Mouse (Mus musculus): ENCODE data around the gene Dbnl. TPM values are rescaled to one million over a fixed set of nuclear protein-coding genes. Genes with fewer than 3 reads are reported as not detected.
"Not testable (repeated sequence)": the region's sequence is repeated elsewhere in the genome, so short reads cannot be mapped to it uniquely, and the experiment has no call there.

Dbnl gene
- polyA plus RNA-seq, 1 experiment from 2014 or later = 139 TPM

DNA sequence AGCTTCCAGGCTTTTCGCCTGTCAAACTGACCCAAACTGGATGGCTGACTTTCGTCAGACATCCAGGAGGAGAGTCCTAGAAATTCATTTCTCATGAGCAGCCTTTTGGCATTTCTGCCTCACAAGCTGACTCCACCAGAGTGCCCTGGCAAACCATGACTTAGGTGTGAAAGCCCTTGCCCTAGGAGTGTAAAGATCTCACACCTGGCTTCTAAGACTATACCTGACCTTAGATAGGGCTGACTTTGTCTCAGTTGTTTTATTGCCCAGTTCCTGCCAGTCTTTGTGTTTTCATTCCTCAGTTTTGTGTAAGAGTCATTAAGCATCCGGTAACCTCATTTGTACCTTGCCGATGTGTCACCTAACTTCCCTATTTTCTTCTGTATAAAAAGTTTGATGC is 21.2 kb downstream of the Dbnl start:
- H3K27ac ChIP-seq; H3K9me3 ChIP-seq; ATAC-seq (ENCODE audit: insufficient number of reproducible peaks, insufficient read depth, low FRiP score, low TSS enrichment); H3K36me3 ChIP-seq; H3K27me3 ChIP-seq; H3K4me3 ChIP-seq; H3K4me2 ChIP-seq (replicated peaks); H3K9ac ChIP-seq; H3K4me1 ChIP-seq: not testable (repeated sequence)
- 89% methylated on average over 4 of the region's 4 CpGs for WGBS

DNA sequence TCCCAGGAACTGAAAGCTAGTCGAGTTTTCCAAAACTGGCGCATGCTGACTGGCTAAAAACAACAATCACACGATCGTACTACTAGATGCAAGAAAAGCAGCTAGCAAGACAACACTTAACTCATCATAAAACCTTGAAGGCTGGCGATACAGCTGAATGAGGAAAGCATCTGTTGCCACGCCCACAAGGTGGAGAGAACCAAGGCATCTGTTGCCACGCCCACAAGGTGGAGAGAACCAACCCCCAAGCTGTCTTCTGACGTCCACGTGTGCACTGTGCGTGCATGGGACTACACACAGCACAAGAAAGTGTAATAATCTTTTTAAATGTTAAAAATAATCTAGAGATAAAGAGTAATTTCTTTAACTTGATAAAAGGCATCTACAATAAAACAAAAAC is 25.1 kb downstream of the Dbnl start:
- Histone ChIP-seq H3K9ac (no peak overlapping the region), H3K4me3 (no peak overlapping the region), H3K27ac (no peak overlapping the region), H3K27me3 (no peaks in the 10 kb centered on the region), H3K4me1 (no peaks in the 10 kb centered on the region), H3K4me2 (replicated peaks) (no peak overlapping the region), H3K9me3 (no peaks in the 10 kb centered on the region), H3K36me3 (no peaks in the 10 kb centered on the region)
- ATAC-seq (ENCODE audit: insufficient number of reproducible peaks, insufficient read depth, low FRiP score, low TSS enrichment) = no peak
- WGBS = 81% methylated on average over 10 of the region's 10 CpGs

DNA sequence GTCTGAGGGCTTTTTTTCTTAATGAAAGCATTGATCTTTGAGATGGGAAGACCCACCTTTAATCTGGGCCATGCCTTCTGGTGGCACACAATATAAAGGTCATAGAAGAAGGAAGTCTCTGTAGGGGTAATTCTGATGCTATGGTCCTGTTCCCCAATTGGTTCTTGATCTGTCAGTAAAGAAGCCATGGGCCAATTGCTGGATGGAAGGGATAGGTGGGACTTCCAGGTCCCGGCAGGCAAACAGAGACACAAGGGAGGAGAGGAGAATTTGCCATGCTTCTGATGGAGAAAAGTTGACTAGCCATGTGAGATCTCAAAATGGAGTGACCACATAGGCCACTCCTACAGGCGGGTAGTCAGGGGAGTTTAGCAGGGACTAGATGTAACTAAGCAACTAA is 30.9 kb downstream of the Dbnl start:
- 67% methylated on average over 2 of the region's 2 CpGs for WGBS
- no peaks in the 10 kb centered on the region for H3K36me3 ChIP-seq
- no peak for ATAC-seq (ENCODE audit: insufficient number of reproducible peaks, insufficient read depth, low FRiP score, low TSS enrichment)
- H3K4me2 ChIP-seq (replicated peaks) = no peak overlapping the region
- H3K9ac ChIP-seq = no peak overlapping the region
- no peak overlapping the region for H3K27ac ChIP-seq
- H3K9me3 ChIP-seq = no peaks in the 10 kb centered on the region
- H3K27me3 ChIP-seq = no peaks in the 10 kb centered on the region
- no peak overlapping the region for H3K4me3 ChIP-seq
- no peaks in the 10 kb centered on the region for H3K4me1 ChIP-seq

DNA sequence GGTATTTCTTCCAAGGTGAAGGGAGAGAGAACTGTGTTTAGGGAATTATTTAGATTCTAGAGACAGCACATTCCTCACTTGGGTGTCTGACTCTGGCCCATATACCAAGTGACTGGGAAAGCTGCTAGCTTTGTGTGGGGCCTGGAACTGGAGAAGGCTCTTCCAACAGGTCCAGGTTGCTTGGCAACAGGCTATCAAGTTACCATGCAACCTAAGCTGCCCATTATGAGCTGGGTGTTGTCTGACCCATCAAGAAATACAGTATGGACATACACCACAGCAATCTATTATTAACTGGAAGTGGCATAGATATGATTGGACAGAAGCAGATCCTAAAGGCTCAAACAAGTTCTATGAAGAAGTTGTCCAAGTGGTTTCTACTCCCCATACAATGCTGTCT is 37.1 kb downstream of the Dbnl start:
- no peak overlapping the region for H3K9ac ChIP-seq
- H3K27ac ChIP-seq = no peak overlapping the region
- H3K4me3 ChIP-seq = no peak overlapping the region
- no peak overlapping the region for H3K4me2 ChIP-seq (replicated peaks)
- no peaks in the 10 kb centered on the region for H3K27me3 ChIP-seq
- no peaks in the 10 kb centered on the region for H3K9me3 ChIP-seq
- ATAC-seq (ENCODE audit: insufficient number of reproducible peaks, insufficient read depth, low FRiP score, low TSS enrichment) = no peak
- no peaks in the 10 kb centered on the region for H3K4me1 ChIP-seq
- H3K36me3 ChIP-seq = peaks cover 24% of the 10 kb centered on the region

- Histone ChIP-seq H3K4me3 (no peak overlapping the region), H3K4me1 (no peaks in the 10 kb centered on the region), H3K27ac (no peak overlapping the region), H3K27me3 (no peaks in the 10 kb centered on the region), H3K4me2 (replicated peaks) (no peak overlapping the region), H3K9me3 (no peaks in the 10 kb centered on the region), H3K36me3 (peaks cover 37% of the 10 kb centered on the region), H3K9ac (no peak overlapping the region)
- no peak for ATAC-seq (ENCODE audit: insufficient number of reproducible peaks, insufficient read depth, low FRiP score, low TSS enrichment)
- WGBS = 85% methylated on average over 5 of the region's 5 CpGs
Measured at GRCm38 (mm10) chr11:5827931-5828330, 39.6 kb downstream of the Dbnl start.

DNA sequence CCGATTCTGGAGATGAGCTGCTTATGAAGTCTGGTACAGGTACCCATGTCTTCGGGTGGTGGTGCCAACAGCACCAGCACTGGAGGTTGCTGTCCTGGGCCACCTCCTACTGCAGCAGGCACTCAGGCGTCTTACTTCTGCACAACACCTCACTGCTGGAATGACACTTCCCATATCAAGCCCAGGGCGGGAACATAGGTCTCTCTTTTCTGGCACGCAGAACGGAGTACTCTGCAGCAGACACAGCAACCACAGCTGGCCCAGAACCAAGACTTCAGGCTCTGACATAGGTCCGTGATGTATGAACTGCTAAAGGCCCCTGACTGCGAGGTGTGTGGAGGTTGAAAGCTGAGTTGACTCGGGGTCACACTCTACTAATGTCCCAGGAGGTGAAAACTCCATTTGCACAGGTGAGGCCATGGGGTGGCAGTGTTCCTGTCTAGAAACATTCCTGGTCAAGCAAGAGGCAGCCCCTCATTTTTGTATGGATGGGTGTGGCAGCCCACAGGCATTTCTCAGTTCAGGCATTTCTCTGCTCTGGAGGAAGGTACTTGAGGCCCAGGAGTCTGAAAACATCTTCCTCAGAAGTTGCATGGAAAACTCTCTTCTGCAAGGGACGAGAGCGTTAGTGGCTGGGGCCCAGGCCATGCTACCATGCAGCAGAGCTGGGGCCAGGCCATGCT is 40.4 kb downstream of the Dbnl start:
- no peaks in the 10 kb centered on the region for H3K4me1 ChIP-seq
- no peaks in the 10 kb centered on the region for H3K9me3 ChIP-seq
- H3K9ac ChIP-seq = no peak overlapping the region
- peaks cover 40% of the 10 kb centered on the region for H3K36me3 ChIP-seq
- ATAC-seq (ENCODE audit: insufficient number of reproducible peaks, insufficient read depth, low FRiP score, low TSS enrichment) = no peak
- no peak overlapping the region for H3K4me3 ChIP-seq
- 91% methylated on average over 11 of the region's 11 CpGs for WGBS
- no peak overlapping the region for H3K27ac ChIP-seq
- no peaks in the 10 kb centered on the region for H3K27me3 ChIP-seq
- no peak overlapping the region for H3K4me2 ChIP-seq (replicated peaks)

DNA sequence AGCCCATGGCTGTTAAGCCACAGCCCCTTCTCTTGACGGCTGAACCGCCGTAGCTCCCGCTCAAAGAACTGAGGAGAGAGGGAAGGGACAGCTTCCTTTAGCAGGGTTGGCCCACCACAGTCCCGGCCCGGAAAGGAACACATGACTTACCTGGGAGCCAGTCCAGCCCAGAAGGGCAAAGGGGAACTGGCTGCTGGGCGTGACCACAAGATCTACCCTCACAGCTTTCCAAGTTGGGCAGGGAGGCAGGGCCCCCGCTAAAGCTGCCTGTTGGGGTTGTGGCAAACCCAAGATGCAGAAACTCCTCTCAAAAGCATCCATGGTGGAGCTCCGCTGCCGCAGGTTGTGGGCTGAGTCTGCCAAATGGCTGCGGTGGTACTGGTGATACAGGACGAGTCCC is 41.0 kb downstream of the Dbnl start:
- H3K27ac ChIP-seq = no peak overlapping the region
- no peak overlapping the region for H3K9ac ChIP-seq
- no peak overlapping the region for H3K4me3 ChIP-seq
- 89% methylated on average over 12 of the region's 12 CpGs for WGBS
- no peak overlapping the region for H3K4me2 ChIP-seq (replicated peaks)
- no peaks in the 10 kb centered on the region for H3K4me1 ChIP-seq
- peaks cover 46% of the 10 kb centered on the region for H3K36me3 ChIP-seq
- H3K9me3 ChIP-seq = no peaks in the 10 kb centered on the region
- no peaks in the 10 kb centered on the region for H3K27me3 ChIP-seq
- no peak for ATAC-seq (ENCODE audit: insufficient number of reproducible peaks, insufficient read depth, low FRiP score, low TSS enrichment)

- H3K4me1 ChIP-seq = peaks cover 8% of the 10 kb centered on the region
- peaks cover 36% of the 10 kb centered on the region for H3K36me3 ChIP-seq
- H3K4me2 ChIP-seq (replicated peaks) = no peak overlapping the region
- H3K27ac ChIP-seq = no peak overlapping the region
- H3K9ac ChIP-seq = no peak overlapping the region
- no peaks in the 10 kb centered on the region for H3K27me3 ChIP-seq
- 70% methylated on average over 9 of the region's 9 CpGs for WGBS
- no peaks in the 10 kb centered on the region for H3K9me3 ChIP-seq
- H3K4me3 ChIP-seq = no peak overlapping the region
- ATAC-seq (ENCODE audit: insufficient number of reproducible peaks, insufficient read depth, low FRiP score, low TSS enrichment) = no peak
Measured at GRCm38 (mm10) chr11:5834506-5834905, 46.2 kb downstream of the Dbnl start.

DNA sequence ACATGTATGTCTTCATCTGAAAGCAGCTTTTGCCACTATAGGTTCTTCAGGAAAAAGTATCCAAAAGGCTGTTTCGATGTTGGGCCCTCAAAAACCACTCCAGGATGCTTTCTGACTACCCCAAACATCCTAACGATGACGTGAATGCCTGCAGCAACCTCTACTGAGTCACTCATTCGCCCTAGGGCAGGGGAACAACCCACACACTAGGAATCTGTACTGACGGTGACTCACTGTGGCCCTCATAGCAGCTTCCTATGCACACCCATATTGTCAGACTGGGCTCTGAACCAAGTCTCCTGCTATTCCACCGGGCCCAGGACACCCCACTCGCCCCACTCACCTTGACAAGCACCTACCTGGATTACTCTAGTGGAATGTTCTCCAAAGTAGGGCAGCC is 46.8 kb downstream of the Dbnl start:
- Histone ChIP-seq H3K4me2 (replicated peaks) (no peak overlapping the region), H3K27ac (no peak overlapping the region), H3K9me3 (no peaks in the 10 kb centered on the region), H3K4me1 (peaks cover 8% of the 10 kb centered on the region), H3K9ac (no peak overlapping the region), H3K4me3 (no peak overlapping the region), H3K27me3 (no peaks in the 10 kb centered on the region), H3K36me3 (peaks cover 31% of the 10 kb centered on the region)
- WGBS = 85% methylated on average over 7 of the region's 7 CpGs
- ATAC-seq (ENCODE audit: insufficient number of reproducible peaks, insufficient read depth, low FRiP score, low TSS enrichment) = no peak

GRCm38 (mm10) chr11:5836126-5836525 is 47.8 kb downstream of the Dbnl start:
- 62% methylated on average over 1 of the region's 1 CpGs for WGBS
- Histone ChIP-seq H3K27ac (no peak overlapping the region), H3K27me3 (no peaks in the 10 kb centered on the region)

GRCm38 (mm10) chr11:5837251-5838246 is 49.3 kb downstream of the Dbnl start, which contains the start of gene Polm:
TSS of gene Polm (minus strand) at chr11:5838016.
- under 1% methylated on average over 63 of the region's 63 CpGs for whole genome bisulfite sequencing
- no peaks in the 10 kb centered on the region for H3K27me3 ChIP-seq
- peak within 1 kb of the TSS; percentile 84 for H3K9ac ChIP-seq
- peaks cover 18% of the 10 kb centered on the region for H3K36me3 ChIP-seq
- H3K27ac ChIP-seq = peak within 1 kb of the TSS; percentile 81
- no peaks in the 10 kb centered on the region for H3K9me3 ChIP-seq
- peaks cover 8% of the 10 kb centered on the region for H3K4me1 ChIP-seq
- ATAC-seq (ENCODE audit: insufficient number of reproducible peaks, insufficient read depth, low FRiP score, low TSS enrichment) = peak; percentile 93
- H3K4me3 ChIP-seq = peak within 1 kb of the TSS; percentile 84
- H3K4me2 ChIP-seq (replicated peaks) = peak within 1 kb of the TSS; percentile 90

More at GRCm38 (mm10) chr11:5836126-5836525, 47.8 kb downstream of the Dbnl start:
- H3K4me1 ChIP-seq = peaks cover 8% of the 10 kb centered on the region
- peaks cover 27% of the 10 kb centered on the region for H3K36me3 ChIP-seq
- H3K4me2 ChIP-seq (replicated peaks) = no peak overlapping the region
- no peaks in the 10 kb centered on the region for H3K9me3 ChIP-seq
- no peak for ATAC-seq (ENCODE audit: insufficient number of reproducible peaks, insufficient read depth, low FRiP score, low TSS enrichment)
- no peak overlapping the region for H3K4me3 ChIP-seq
- H3K9ac ChIP-seq = no peak overlapping the region

DNA sequence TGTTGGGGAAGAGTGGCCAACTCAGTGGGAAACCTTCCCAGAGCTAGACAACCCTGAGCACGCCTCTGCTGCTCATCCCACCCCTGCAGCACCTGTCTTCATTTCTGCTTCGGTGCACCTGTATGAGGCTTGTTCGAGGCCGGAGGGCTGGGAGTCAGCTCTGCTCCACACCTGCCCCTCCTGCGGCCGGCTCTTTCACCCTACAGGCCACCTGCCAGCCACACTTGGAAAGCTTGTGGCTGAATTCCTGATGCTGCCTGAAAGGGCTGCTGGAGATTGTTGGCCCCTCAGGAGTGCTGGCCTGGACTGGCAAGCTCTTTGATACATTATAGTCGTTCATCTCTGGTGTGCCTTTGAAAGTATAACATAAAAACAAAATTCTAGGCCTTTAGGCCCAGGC is 52.1 kb downstream of the Dbnl start:
- H3K27me3 ChIP-seq = no peaks in the 10 kb centered on the region
- H3K4me3 ChIP-seq = no peak overlapping the region
- no peaks in the 10 kb centered on the region for H3K9me3 ChIP-seq
- 72% methylated on average over 7 of the region's 7 CpGs for WGBS
- H3K36me3 ChIP-seq = no peaks in the 10 kb centered on the region
- ATAC-seq (ENCODE audit: insufficient number of reproducible peaks, insufficient read depth, low FRiP score, low TSS enrichment) = no peak
- H3K27ac ChIP-seq = no peak overlapping the region
- H3K4me2 ChIP-seq (replicated peaks) = no peak overlapping the region
- peaks cover 8% of the 10 kb centered on the region for H3K4me1 ChIP-seq
- H3K9ac ChIP-seq = no peak overlapping the region
